Mouse (Mus musculus) lung, postnatal 0 days (tissue): ENCODE results near the gene Map3k7cl.

ENCODE experiments used
- CTCF ChIP-seq: IDR thresholded peaks from 2 replicates; pipeline ENCODE4 v1.5.1; 2016; ENCODE audit warnings: antibody characterized with exemption, mild to moderate bottlenecking
- EP300 ChIP-seq: IDR thresholded peaks from 2 replicates; pipeline ENCODE4 v1.6.1; 2016; ENCODE audit warnings: antibody characterized with exemption, mild to moderate bottlenecking, control low read depth

DNA sequence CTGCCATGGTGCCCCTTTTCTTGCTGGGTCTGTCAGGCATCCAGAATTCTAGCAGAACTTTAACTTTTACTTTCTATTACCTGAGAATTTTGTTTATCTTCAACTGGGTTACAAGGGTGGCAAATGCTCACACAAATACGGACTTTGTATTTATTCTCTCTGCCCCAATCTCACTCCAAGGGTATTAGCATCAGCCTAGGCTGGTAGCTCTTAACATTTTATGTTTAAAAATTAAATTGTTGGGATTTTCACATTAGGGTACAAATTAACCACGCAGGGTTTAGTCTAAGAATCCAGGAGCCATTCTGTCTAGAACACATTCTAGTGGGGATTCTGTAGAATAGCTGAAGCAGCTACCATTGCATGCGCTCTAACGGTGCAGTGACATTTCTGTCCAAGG, 8.4 kb downstream of the Map3k7cl start:
- TF ChIP-seq CTCF (no peak), EP300 (no peak)
